Mouse (Mus musculus) right cerebral cortex, postnatal 36 days (tissue): Measurements from ENCODE around the gene Mmp14.
A peak's percentile ranks its signal among the peaks of the same experiment; 100 is the strongest.

Source experiments
- DNase-seq, 2 experiments: peaks; one replicate each; pipeline ENCODE4 v3.0.0; 2022; ENCODE audit warnings: low spot score in 2 of 2, mixed read lengths in 1 of 2

Mmp14 gene

DNA sequence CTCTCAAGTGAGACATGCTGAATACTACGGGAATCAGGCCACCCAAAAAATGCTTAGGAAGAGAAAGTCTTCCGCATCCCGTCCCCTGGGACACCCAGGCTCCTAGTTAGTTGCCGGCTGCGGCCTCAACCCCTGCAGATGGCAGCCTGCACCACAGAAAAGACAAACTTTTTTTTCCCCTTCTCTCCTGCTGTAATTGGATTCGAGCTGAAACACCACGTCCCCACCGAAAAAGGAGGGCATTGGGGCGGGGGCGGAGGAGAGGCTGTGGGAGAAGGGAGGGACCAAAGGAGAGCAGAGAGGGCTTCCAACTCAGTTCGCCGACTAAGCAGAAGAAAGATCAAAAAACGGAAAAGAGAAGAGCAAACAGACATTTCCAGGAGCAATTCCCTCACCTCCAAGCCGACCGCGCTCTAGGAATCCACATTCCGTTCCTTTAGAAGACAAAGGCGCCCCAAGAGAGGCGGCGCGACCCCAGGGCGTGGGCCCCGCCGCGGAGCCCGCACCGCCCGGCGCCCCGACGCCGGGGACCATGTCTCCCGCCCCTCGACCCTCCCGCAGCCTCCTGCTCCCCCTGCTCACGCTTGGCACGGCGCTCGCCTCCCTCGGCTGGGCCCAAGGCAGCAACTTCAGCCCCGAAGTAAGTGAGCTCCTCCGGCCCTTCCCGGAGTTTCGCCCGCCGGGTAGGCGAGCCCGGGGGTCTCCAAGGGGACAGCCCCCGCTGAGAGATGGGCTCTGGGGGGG is at the start of gene Mmp14:
TSS of gene Mmp14 (plus strand) at position 279 of the 744 bp plus-strand sequence.
- peak; percentile 16 to 20 for DNase-seq

DNA sequence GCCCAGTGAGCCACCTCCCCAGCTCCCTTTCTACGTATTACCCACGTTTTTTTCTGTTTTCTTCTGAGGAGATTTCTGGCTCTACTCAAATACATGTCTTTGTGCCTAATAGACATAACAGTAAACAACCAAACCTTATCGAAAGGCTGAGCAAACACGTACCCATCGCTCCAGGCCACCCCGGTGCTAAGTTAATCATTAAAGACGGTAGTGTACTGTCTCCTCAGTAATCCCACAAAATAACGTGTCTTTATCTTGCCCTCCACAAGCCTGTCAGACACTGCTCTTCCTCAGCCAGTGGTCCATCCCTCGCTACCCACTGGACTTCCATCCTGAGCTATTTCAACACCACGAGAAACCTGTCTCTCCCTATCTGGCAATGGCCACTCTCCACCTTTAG is 49.6 kb upstream of the Mmp14 start:
- DNase-seq, result no peak

DNA sequence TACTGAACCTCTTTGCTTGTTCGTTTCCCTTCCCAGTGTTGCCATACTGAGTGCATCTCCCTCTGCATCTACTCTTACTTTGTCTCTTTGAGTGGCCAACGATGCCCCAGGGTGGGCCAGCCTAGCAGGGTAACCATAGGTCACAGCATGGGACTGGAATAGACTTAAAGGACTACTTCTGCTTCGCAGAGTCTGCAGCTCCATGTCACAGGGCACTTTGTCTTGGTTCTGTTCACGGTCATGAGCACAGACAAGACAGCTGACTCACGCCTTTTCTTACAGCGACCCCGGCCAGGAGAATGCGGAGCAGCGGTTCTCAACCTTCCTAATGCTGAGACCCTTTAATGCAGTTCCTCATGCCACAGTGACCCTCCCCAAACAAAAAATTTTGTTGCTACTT is 48.8 kb upstream of the Mmp14 start:
- no peak for DNase-seq

DNA sequence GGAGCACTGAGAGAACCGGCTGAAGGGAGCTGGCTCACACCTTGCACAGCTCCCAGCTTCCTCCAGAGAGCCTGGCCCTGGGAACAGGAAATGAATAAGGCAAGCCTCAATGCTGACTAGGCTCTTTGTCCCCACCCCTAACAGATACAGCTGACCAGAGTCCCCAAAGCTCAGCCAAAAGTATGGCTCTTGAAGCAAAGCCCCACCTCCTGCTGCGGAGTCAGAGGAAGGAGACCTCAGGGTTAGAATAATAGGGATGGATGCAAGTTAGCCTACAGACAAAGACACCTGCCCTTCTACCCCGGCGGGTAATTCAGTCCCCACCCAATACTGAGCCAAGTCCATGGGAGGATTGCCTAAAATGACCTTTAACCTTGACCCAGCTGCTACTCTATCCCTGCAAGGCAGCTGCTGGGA is 48.0 kb upstream of the Mmp14 start:
- DNase-seq, result no peak

DNA sequence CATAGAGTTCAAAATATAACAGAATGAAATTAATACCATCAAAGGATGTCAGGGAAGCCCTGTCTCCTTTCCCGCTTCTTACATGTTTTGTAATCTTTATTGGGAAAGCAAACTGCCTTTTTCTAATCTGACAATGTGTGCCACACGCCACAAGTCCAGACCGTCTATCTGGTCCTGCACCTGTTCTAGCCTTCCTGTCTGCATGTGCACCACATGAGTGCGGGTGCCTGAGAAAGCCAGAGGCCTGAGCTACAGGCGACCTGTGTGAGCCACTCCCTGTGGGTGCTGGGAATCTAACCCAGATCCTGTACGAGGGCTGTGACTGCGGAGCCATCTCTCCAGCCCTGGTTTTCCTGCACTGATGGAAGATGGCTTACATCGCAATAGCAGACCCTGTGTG is 47.0 kb upstream of the Mmp14 start:
- no peak for DNase-seq

DNA sequence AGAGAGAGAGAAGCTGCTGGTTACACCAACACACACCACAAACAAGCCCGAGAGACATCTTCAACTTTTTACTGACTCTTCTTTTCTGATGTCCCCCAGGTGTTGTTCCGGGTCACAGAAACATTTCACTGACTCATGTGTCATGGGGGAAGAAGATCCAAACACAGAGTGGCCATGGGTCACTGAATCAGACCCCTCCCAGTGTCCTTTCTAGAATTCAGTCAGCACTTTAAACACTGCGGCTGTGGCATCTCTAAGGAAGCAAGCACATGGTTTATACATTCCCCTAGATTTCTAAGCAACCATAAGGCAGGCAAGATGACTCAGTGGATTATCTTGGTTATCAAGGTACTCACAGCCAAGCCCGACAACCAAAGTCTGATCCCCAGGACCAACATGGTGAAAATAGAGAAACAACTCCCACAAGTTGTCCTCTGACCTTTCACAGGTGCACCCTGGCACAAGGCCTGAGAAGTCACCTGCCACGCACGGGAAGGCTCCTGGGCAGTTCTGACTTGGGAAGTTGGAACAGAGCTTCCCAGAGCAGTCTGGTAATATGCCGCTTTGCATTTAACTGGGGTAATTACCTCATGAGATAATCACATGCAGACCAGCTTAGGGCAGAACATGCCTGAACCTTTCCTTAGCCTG is 45.3 kb upstream of the Mmp14 start:
- DNase-seq, result no peak

DNA sequence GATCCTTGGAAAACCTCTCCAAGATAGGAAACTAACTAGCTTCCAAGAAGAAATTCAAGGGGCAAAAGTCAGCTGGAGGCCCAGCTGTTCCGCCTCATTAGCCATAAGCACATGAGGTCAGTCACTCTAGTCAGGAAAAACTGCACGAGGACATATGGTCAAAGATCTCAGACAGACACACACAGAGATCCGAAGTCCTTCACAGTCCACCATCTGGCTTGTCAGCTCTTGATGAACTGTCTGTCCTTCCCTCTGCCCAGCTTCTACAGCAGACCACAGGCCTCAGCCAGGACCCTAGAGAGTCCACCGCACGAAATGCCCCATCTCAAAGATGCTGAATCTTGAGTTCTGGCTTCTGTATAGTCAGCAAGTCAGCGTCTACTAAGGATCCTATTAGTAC is 43.9 kb upstream of the Mmp14 start:
- DNase-seq, result no peak

DNA sequence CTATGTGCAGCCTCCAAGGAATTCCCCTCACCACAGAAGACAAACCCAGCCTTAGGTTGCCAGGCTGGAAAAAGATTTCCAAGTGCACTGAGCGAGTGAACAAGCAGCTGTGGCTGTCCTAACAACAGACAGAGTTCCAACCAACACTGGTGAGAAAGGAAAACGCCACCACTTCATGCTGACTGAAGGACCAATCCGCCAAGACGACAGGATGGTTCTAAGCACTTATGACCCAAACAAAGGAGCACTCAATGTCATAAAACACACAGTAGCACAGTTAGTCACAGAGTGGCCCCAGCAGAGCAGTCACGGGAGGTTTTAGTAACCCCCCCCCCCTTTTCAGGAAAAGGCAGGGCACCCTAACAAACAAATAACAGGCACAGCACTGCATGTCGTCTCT is 40.6 kb upstream of the Mmp14 start:
- DNase-seq, result no peak

DNA sequence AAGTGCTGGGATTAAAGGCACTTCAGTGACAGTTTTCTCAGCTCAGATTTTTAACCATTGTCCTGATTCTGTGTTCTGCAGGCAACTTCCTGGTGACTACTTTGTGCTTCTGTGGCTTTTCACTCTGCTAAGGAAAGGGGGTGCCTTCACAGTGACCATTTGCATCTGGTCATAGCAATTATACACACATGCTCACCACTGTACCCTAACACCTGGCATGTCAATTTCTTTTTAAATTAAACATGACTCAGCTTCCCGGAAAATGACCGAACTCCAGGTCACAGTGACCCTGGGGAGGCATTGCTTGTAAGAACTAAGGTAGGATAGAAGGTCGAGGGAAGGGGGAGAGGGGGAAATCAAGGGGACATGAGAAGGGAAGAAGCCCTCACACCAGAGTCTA is 37.6 kb upstream of the Mmp14 start:
- no peak for DNase-seq

DNA sequence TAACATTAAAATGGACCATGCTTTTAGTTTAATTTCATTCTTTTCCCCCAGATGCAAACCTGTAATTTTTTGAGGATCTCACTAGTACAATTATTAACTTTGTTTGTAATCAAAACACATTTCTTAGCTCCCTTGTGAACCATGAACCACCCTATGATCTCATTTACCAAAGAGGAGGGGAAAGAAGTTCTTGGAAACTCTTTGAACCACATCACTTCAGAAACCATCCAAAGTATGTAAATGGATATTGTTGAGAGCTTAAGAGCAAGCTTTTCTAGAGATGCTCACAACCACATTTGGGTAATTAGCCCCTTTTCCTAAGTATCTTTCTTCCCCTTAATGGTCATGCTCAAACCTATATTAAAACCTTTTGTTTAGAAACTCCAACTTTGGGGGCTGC is 37.1 kb upstream of the Mmp14 start:
- no peak for DNase-seq

DNA sequence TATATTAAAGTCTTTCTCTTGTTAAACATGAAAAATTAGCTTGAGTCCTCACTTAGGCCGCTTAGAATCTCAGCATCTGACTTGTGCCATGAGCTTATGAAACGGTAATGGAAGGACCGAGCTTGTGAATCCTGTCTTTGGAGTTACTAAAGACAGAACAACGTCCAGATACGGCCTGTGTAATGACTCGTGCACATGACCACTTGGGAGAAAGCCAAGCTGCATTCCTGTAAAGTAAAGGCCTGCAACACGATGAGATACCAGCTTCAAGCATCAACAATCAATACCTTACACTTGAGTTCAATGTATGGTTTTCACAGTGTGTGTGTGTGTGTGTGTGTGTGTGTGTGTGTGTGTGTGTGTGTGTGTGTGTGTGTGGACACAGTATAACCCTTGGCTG is 34.7 kb upstream of the Mmp14 start:
- no peak for DNase-seq

DNA sequence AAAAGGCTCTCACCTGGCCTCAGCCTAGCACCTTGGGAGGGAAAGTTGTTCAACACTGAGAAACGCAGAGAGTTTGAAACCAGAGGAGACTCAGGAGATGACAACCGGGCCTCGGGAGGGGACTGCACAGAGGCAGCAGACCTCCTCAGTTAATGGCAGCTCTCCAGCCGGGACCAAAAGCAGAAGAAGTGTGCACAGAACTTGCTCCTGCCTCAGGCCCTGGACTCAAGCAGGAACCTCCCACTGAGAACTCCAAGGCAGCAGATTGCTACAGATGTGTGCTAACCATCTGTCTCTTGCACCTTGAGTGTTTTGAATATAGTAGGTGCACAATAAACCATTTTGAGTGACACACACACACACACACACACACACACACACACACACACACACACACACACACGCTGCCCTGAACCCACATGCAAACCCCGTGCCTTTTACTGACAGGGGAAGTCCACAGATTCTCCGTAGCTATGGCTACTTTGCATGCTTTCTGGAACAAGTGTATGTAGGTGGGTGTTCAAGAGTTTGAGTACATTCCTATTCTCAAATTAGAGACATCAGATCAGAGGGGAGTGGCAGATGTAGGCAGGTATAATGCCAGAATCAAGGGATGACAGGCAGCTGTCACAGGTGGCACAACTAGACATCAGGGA is 33.4 kb upstream of the Mmp14 start:
- DNase-seq, result no peak

DNA sequence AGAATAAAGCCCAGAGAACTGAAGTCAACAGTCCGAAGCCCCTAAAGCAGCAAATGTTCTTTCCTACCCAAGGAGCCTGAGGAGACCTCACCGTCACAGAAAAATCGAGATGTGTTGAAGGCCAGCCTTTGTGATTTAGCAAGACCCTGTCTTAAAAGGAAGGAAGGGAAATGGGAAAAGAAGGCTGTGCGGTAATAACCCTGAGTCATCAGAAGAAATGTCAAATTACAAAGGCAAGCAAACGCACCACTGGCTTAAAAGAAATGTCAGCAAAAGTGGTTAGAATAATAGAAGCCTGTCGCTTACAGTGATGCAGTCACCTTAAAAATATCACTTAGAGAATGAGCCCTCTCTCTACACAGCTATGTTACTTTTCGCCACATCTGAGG is 32.9 kb upstream of the Mmp14 start:
- no peak for DNase-seq

DNA sequence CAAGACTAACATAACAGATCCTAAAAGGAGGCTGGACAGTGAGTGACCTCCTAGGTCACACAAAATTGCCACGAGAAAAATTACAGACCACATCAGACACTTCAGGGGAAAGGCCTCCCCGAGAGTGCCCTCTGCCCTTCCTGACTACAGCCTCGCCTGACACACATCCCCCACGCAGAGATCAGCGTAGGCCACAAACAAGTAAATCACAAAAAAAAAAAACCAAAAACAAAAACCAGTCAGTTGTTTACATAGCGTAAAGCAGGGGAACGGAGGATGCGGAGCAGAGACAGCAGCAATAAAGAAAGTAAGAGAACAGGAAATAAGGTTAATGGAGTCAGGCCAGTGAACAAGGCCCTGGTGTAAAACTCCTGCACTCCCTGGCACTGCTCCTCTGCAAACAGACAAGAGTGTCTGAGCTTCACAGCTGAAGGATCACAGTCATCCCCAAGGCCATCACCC is 32.5 kb upstream of the Mmp14 start:
- DNase-seq, result no peak

DNA sequence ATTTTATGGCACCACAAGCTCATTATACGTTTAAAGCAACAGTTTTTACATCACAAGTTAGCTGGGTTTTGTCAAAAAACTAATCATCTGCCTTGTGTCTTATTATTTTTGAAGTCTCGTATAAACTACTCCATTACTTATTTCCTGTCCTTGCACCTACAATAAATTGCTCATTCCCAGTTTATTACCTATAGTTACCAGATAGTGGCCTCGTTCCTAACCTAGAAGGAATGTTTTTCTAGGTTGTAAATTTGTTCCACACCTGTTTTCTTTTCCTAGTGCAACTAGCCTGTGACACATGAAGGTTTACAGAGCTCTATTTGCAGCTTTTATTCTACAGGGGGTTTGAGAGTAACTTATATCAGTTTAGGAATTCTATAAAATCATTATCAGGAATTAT is 29.7 kb upstream of the Mmp14 start:
- no peak for DNase-seq

DNA sequence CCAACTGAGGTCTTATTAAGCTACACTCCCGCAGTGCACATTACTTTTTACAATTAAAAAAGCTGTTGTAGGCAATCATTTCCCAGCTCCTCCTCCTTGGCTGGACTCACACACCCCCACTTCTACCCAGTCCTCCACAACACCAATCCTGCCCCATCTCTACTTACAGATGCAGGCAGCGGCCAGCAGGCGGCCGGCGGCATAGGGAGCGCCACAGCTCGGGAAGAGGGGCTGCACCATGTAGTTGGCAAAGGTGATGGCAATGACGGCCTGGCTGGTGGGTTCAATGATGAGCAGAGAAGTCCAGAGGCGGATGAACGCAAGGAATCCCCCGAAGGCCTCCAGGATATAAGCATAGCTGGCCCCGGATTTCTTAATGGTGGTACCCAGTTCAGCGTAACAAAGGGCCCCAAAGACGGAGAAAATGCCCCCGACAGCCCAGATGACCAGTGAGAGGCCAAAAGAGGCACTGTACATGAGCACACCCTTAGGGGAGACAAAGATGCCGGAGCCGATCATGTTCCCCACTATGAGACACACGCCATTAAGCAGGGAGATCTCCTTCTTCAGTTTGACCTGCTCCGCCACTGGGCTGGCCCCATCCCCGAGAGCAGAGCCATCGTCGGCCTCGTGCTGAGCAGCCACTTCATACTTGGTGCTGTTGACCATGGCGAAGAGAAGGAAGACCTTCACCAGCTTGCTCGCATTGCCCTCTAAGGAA is 22.9 kb upstream of the Mmp14 start:
- DNase-seq, result no peak

DNA sequence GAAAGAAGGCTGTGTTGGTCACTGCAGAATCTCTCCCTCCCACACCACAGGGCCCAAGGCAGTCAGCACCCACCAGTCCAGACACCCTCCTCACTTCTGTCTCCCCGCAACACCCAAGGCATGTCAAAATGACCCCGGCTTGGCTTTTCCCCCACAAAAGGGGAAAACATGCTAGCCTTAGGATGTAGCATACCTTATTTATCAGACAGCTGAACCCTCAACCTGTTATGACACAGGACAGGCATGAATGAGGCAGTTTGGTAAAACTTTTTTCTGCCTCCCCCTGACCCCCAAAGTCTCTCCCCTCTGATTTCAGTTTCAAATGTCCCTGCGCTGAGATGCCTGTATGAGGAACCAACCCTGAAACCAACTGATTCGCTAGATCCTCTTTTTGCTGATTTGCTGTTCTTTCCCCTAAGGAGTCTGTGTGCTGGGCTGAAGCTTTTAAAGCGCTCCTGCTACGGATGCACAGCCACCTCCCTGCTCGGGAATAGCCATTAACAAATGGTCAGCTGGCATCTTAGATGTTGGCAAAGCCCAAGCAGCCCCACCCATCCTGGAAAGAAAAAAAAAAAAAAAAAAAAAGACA is 22.3 kb upstream of the Mmp14 start:
- no peak for DNase-seq

DNA sequence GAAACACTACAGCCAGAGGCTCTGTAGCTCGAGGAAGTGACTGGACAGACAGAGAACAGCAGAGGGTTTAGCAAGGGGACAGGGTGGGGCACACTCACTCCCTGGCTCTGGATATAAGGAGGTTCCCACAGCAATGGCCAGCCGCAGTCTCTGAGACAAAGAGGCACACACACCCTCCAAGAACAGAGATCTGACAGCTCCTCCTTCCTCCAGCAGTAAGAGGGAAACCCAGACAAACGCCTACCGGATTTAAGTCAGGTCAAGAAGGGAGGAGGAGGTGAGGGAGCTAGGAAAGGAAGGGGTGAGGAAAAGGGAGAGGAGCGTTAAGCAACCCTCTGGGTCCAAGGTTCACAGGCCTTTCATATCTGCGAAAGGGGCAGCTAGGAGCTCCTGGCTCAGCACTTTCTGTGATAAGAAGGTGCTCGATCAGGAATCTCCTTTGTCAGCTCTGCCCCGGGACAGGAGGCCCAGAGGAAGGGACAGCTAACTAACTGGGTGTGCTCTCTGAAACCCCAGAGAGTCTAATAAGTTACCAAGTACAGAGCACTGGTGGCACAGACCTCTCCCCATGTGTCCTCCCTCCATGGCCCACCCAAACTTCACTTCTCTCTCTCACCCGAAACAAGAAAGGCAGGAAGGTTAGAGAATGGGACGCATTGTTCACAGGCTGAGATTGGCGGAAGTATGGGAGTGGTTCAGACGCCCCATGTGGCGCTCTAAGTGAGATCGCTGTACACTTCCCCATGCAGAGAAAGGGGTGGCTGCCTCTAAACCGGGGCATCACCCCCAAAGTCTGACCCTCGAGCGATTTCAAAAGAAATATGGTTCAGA is 21.2 kb upstream of the Mmp14 start:
- no peak for DNase-seq

DNA sequence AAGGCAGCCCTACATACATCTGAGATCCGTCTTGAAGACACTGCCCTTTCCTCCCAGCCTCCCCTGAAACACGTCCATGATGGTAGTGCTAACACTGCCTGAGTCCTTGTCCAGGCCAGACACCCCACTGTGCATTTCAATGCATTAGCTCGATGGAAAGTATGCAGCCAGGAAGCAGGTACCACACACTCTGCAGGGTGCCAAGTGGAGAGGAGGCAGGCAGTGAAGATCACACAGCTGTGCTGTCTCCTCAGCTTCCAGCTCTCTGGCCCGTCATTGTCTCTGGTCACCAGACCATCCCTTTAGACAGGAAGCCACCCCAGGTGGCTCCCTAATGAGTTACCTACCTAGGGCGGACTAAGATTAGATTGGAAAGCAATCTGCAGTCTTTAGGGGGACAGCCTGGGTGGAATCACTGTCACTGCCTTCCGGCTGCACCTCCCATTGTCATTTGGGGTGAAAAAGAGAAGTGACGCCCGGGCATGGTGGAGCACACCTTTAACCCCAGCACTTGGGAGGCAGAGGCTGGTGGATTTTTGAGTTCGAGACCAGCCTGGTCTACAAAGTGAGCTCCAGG is 19.3 kb upstream of the Mmp14 start:
- no peak for DNase-seq

DNA sequence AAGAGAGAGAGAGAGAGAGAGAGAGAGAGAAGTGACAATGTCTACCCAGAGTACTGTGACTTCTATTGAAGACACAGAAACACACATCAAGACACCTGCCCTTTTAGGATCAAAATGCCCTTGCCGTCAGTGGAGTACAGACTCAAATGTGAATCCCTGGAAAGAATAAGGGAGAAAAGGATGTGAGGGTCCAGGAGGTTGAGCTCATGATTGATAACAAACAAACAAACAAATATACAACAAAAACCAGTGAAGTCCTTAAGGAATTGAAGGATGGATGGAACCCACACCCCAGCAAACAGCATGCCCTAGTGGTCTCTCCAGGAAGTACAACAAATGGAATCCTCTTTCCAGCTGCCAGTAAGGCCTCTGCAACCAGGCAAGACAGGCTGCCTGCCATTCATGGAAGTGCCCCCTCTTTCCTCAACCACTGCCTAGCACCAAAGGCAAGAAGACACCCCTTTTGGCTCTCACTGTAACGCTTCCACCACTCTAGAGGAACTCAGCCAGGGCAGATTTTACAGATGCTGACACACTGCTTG is 18.7 kb upstream of the Mmp14 start:
- DNase-seq, result no peak
